Mouse (Mus musculus) gastrocnemius, adult 18-20 months (tissue): Measurements from ENCODE around the gene Olfr1056. TPM values are rescaled to one million over a fixed set of nuclear protein-coding genes. Genes with fewer than 3 reads are reported as not detected.
"Not testable (repeated sequence)": the region's sequence is repeated elsewhere in the genome, so short reads cannot be mapped to it uniquely, and the experiment has no call there.

Experiments
- DNase-seq: peaks from one replicate; pipeline ENCODE4 v3.0.0; 2021; ENCODE audit warnings: low spot score
- long read RNA-seq, 2 experiments: library from polyadenylated mRNA; stranded (forward); transcript quantifications; one replicate each; pipeline ENCODE4 v2.0.0; 2021
- total RNA-seq, 2 experiments: library from RNA; stranded (reverse); gene quantifications; 2 replicates each; pipeline ENCODE4 v1.2.3; 2021

Gene Olfr1056
- not detected for total RNA-seq
- long read RNA-seq, experiment 1: 0 reads
- long read RNA-seq, experiment 2: 0 reads

DNA sequence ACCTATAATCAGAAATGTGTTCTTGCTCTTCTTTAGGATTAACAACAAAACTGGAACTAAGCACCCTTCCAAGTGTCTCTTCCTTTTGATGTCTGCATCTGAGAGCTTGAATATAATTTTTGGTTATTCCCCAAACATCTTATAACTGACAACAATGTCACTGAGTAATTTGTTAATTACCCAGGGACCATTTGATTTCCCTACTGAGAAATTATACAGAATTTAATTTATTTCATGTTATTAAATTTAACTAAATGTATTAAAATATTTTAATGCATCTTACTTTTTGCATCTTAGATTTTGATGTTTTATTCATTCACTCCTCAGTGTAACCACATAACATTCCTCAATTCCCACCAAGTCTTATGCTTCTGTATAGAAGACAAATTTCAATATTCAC is at the start of gene Olfr1056:
TSS of gene Olfr1056 (minus strand) at position 101 of the 400 bp plus-strand sequence.
- DNase-seq: no peak

- DNase-seq: no peak
Measured at GRCm38 (mm10) chr2:86395114-86395513, 32.8 kb upstream of the Olfr1056 start.

DNA sequence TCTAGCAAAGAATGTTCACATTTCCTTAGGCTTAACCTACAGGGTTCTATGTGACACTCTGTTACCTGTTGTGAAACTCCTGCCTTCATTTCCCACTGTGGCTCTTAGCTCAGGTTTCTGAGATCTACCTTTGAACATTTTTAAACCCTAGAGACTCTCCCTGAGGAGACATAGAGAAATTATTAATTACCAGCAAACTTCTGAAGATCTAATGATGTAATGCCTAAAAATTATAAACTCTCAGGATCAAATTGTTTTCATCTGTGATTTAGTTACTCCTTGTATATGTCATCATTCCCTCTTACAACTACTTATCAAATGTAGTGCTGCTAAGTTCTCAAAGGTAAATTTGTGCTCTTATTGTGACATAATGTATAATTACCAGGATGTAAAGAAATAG is 26.2 kb upstream of the Olfr1056 start, which contains the start of gene Olfr1058:
TSS of gene Olfr1058 (minus strand) at position 101 of the 400 bp plus-strand sequence.
- not testable (repeated sequence) for DNase-seq

- no peak for DNase-seq
Measured at GRCm38 (mm10) chr2:86378293-86378692, 16.0 kb upstream of the Olfr1056 start, which contains the start of gene Olfr1057. Gene Olfr1057, minus strand, starts transcription at chr2:86378393.

DNA sequence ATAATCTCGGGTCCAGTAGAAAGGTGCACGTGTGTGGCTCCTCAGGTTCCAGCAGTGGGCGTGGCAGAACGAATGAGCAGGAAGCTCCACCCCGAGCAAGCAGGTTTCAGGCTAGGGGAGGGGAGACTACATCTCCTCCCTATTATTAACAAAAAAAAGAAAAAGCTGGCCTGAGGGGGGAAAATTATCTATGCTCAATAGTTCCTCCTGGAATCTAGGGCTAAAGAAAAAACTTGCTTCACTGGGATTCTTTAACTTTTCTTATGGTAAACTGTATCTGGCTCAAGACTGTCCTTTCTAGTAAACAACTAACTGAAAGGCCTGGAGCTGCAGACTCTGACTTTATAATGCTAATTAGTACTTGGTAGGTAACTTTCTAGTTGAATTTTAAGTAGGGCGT is 4.1 kb upstream of the Olfr1056 start:
- DNase-seq: not testable (repeated sequence)

- not testable (repeated sequence) for DNase-seq
Measured at GRCm38 (mm10) chr2:86351751-86352150, 10.5 kb downstream of the Olfr1056 start.

- no peak for DNase-seq
Measured at GRCm38 (mm10) chr2:86350184-86350583, 12.1 kb downstream of the Olfr1056 start, which contains the start of gene Olfr1055. Gene Olfr1055, minus strand, starts transcription at chr2:86350284.

GRCm38 (mm10) chr2:86335333-86335732 is 26.9 kb downstream of the Olfr1056 start, which contains the start of gene Olfr1054:
Gene Olfr1054, minus strand, starts transcription at chr2:86335433.
- DNase-seq: no peak

DNA sequence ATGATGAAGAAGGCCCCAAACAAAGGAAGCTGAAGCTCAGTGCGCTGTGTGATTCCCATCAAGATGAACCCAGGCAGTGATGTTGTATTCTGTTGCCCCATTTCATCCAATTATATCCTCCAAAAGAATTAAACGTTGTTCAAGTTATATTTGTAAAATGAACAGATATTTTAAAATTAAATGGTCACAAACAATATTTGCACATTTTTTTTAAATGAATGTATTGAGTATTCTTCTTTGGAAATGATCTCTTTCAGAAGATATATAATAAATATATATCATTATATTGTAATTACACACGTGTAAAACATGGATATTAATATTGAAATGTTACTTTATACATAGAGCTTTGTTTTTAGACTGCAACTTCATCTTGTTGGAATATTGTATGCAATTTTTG is 47.1 kb downstream of the Olfr1056 start, which contains the start of gene Olfr1053:
TSS of gene Olfr1053 (minus strand) at position 101 of the 400 bp plus-strand sequence.
- DNase-seq: no peak

Other genes with a start within 250 kb of the Olfr1056 start
- not detected for gene Olfr1039, start 226.5 kb downstream of the Olfr1056 start, total RNA-seq
- gene Olfr1040, start 215.7 kb downstream of the Olfr1056 start, total RNA-seq: not detected
- not detected for gene Olfr1042, start 200.6 kb downstream of the Olfr1056 start, total RNA-seq
- not detected for gene Olfr1043, start 194.9 kb downstream of the Olfr1056 start, total RNA-seq
- not detected for gene Olfr1044, start 184.6 kb downstream of the Olfr1056 start, total RNA-seq
- gene Olfr52, start 176.8 kb downstream of the Olfr1056 start, total RNA-seq: not detected
- gene Olfr1045, start 159.5 kb downstream of the Olfr1056 start, total RNA-seq: not detected
- not detected for gene Olfr1046, start 143.2 kb downstream of the Olfr1056 start, total RNA-seq
- not detected for gene Olfr1047, start 131.1 kb downstream of the Olfr1056 start, total RNA-seq
- gene Olfr1048, start 122.2 kb downstream of the Olfr1056 start, total RNA-seq: not detected
- not detected for gene Olfr1049, start 104.1 kb downstream of the Olfr1056 start, total RNA-seq
- gene Olfr1051, start 83.4 kb downstream of the Olfr1056 start, total RNA-seq: not detected
- not detected for gene Olfr1052, start 70.0 kb downstream of the Olfr1056 start, total RNA-seq
- gene Olfr1053, start 47.2 kb downstream of the Olfr1056 start, total RNA-seq: not detected
- not detected for gene Olfr1054, start 27.0 kb downstream of the Olfr1056 start, total RNA-seq
- gene Olfr1055, start 12.2 kb downstream of the Olfr1056 start, total RNA-seq: not detected
- not detected for gene Olfr1057, start 15.9 kb upstream of the Olfr1056 start, total RNA-seq
- gene Olfr1058, start 26.1 kb upstream of the Olfr1056 start, total RNA-seq: not detected
- gene Olfr1061, start 51.6 kb upstream of the Olfr1056 start, total RNA-seq: not detected
- not detected for gene Olfr1062, start 64.3 kb upstream of the Olfr1056 start, total RNA-seq
- gene Olfr1065, start 88.1 kb upstream of the Olfr1056 start, total RNA-seq: not detected
- gene Olfr1066, start 93.8 kb upstream of the Olfr1056 start, total RNA-seq: not detected
- gene Olfr228, start 124.9 kb upstream of the Olfr1056 start, total RNA-seq: not detected
- gene Olfr1076, start 146.0 kb upstream of the Olfr1056 start, total RNA-seq: not detected
- gene Olfr1079, start 180.0 kb upstream of the Olfr1056 start, total RNA-seq: not detected
- not detected for gene Olfr1080, start 195.8 kb upstream of the Olfr1056 start, total RNA-seq
- not detected for gene Olfr1082, start 236.5 kb upstream of the Olfr1056 start, total RNA-seq